Mouse (Mus musculus): Measurements from ENCODE around the gene Rplp0. TPM values are rescaled to one million over a fixed set of nuclear protein-coding genes. Genes with fewer than 3 reads are reported as not detected.
A peak's percentile ranks its signal among the peaks of the same experiment; 100 is the strongest.

Gene Rplp0
- total RNA-seq, 1 experiment: 2,327 TPM

- H3K9ac ChIP-seq (ENCODE audit: insufficient read depth, low read depth, low read length, poor library complexity, severe bottlenecking): no peak overlapping the region
- H3K4me1 ChIP-seq (ENCODE audit: control insufficient read depth in 2 of 2, insufficient read depth in 2 of 2, low read length in 2 of 2, poor library complexity in 1 of 2): peaks cover 0 to 22% of the 10 kb centered on the region in 2 experiments; a peak in 2 of 4 replicates
- DNase-seq (ENCODE audit: low read depth, low spot score): no peak
- H3K4me3 ChIP-seq (ENCODE audit: insufficient read depth in 1 of 2, low read depth in 1 of 2, low read length in 2 of 2, poor library complexity in 1 of 2, severe bottlenecking in 1 of 2): no peak overlapping the region
- H3K27ac ChIP-seq (ENCODE audit: insufficient read depth, low read depth, low read length, poor library complexity, severe bottlenecking): no peak overlapping the region
- TF ChIP-seq HCFC1 (IDR thresholded peaks at IDR 0.05; ENCODE audit: borderline replicate concordance, insufficient read depth, low read length): no peak
- TF ChIP-seq ZC3H11A (IDR thresholded peaks at IDR 0.05; ENCODE audit: borderline replicate concordance, low read depth, low read length): no peak
- TF ChIP-seq CHD2 (IDR thresholded peaks at IDR 0.05; ENCODE audit: low read depth, low read length): no peak
- no peak for TF ChIP-seq ZNF384 (IDR thresholded peaks at IDR 0.05; ENCODE audit: low read depth, low read length)
- H3K36me3 ChIP-seq (ENCODE audit: control insufficient read depth, insufficient read depth, low read length, poor library complexity, severe bottlenecking): peaks cover 15% of the 10 kb centered on the region
- in situ Hi-C loops (cut with MboI; ENCODE audit: low sequenced_read_pairs in 2 of 2, unreplicated experiment in 2 of 2): no loop called here
- H3K9me3 ChIP-seq (ENCODE audit: control insufficient read depth, insufficient read depth, low read depth, low read length): no peaks in the 10 kb centered on the region
Measured at GRCm38 (mm10) chr5:115551799-115552198, 7.5 kb upstream of the Rplp0 start.

- H3K9ac ChIP-seq (ENCODE audit: insufficient read depth, low read depth, low read length, poor library complexity, severe bottlenecking): peak overlapping the region; percentile 48
- in situ Hi-C loops (cut with MboI; ENCODE audit: low sequenced_read_pairs in 2 of 2, unreplicated experiment in 2 of 2): no loop called here
- peaks cover 0 to 10% of the 10 kb centered on the region in 2 experiments; a peak in 2 of 4 replicates for H3K4me1 ChIP-seq (ENCODE audit: control insufficient read depth in 2 of 2, insufficient read depth in 2 of 2, low read length in 2 of 2, poor library complexity in 1 of 2)
- no peak overlapping the region for H3K27ac ChIP-seq (ENCODE audit: insufficient read depth, low read depth, low read length, poor library complexity, severe bottlenecking)
- no peak for DNase-seq (ENCODE audit: low read depth, low spot score)
- no peaks in the 10 kb centered on the region for H3K9me3 ChIP-seq (ENCODE audit: control insufficient read depth, insufficient read depth, low read depth, low read length)
- H3K36me3 ChIP-seq (ENCODE audit: control insufficient read depth, insufficient read depth, low read length, poor library complexity, severe bottlenecking): peaks cover 12% of the 10 kb centered on the region
- TF ChIP-seq ZC3H11A (IDR thresholded peaks at IDR 0.05; ENCODE audit: borderline replicate concordance, low read depth, low read length) (no peak), MAFK (IDR thresholded peaks at IDR 0.05; ENCODE audit: insufficient read depth, low read depth, low read length) (no peak), CHD2 (IDR thresholded peaks at IDR 0.05; ENCODE audit: low read depth, low read length) (no peak), ZNF384 (IDR thresholded peaks at IDR 0.05; ENCODE audit: low read depth, low read length) (no peak), HCFC1 (IDR thresholded peaks at IDR 0.05; ENCODE audit: borderline replicate concordance, insufficient read depth, low read length) (no peak)
- H3K4me3 ChIP-seq (ENCODE audit: insufficient read depth in 1 of 2, low read depth in 1 of 2, low read length in 2 of 2, poor library complexity in 1 of 2, severe bottlenecking in 1 of 2): peak overlapping the region; percentile 42 to 52; a peak in 3 of 4 replicates
Measured at GRCm38 (mm10) chr5:115553801-115554420, 5.4 kb upstream of the Rplp0 start.

- in situ Hi-C loops (cut with MboI; ENCODE audit: low sequenced_read_pairs in 2 of 2, unreplicated experiment in 2 of 2): no loop called here
- H3K27ac ChIP-seq (ENCODE audit: insufficient read depth, low read depth, low read length, poor library complexity, severe bottlenecking): no peak overlapping the region
- H3K36me3 ChIP-seq (ENCODE audit: control insufficient read depth, insufficient read depth, low read length, poor library complexity, severe bottlenecking): peaks cover 10% of the 10 kb centered on the region
- DNase-seq (ENCODE audit: low read depth, low spot score): no peak
- no peak overlapping the region for H3K4me3 ChIP-seq (ENCODE audit: insufficient read depth in 1 of 2, low read depth in 1 of 2, low read length in 2 of 2, poor library complexity in 1 of 2, severe bottlenecking in 1 of 2)
- peaks cover 0 to 8% of the 10 kb centered on the region in 2 experiments; a peak in 2 of 4 replicates for H3K4me1 ChIP-seq (ENCODE audit: control insufficient read depth in 2 of 2, insufficient read depth in 2 of 2, low read length in 2 of 2, poor library complexity in 1 of 2)
- no peak overlapping the region for H3K9ac ChIP-seq (ENCODE audit: insufficient read depth, low read depth, low read length, poor library complexity, severe bottlenecking)
- no peaks in the 10 kb centered on the region for H3K9me3 ChIP-seq (ENCODE audit: control insufficient read depth, insufficient read depth, low read depth, low read length)
- TF ChIP-seq MAFK (IDR thresholded peaks at IDR 0.05; ENCODE audit: insufficient read depth, low read depth, low read length) (no peak), ZNF384 (IDR thresholded peaks at IDR 0.05; ENCODE audit: low read depth, low read length) (no peak), ZC3H11A (IDR thresholded peaks at IDR 0.05; ENCODE audit: borderline replicate concordance, low read depth, low read length) (no peak), CHD2 (IDR thresholded peaks at IDR 0.05; ENCODE audit: low read depth, low read length) (no peak), HCFC1 (IDR thresholded peaks at IDR 0.05; ENCODE audit: borderline replicate concordance, insufficient read depth, low read length) (no peak)
Measured at GRCm38 (mm10) chr5:115554536-115555291, 4.6 kb upstream of the Rplp0 start.

- no peak overlapping the region for H3K4me3 ChIP-seq (ENCODE audit: insufficient read depth in 1 of 2, low read depth in 1 of 2, low read length in 2 of 2, poor library complexity in 1 of 2, severe bottlenecking in 1 of 2)
- H3K36me3 ChIP-seq (ENCODE audit: control insufficient read depth, insufficient read depth, low read length, poor library complexity, severe bottlenecking): peaks cover 19% of the 10 kb centered on the region
- in situ Hi-C loops (cut with MboI; ENCODE audit: low sequenced_read_pairs in 2 of 2, unreplicated experiment in 2 of 2): no loop called here
- peak; percentile 91 for DNase-seq (ENCODE audit: low read depth, low spot score)
- H3K4me1 ChIP-seq (ENCODE audit: control insufficient read depth in 2 of 2, insufficient read depth in 2 of 2, low read length in 2 of 2, poor library complexity in 1 of 2): peaks cover 0 to 2% of the 10 kb centered on the region in 2 experiments; a peak in 2 of 4 replicates
- TF ChIP-seq HCFC1 (IDR thresholded peaks at IDR 0.05; ENCODE audit: borderline replicate concordance, insufficient read depth, low read length) (peak; percentile 35; the same call in 1 of the 2 replicates), MAFK (IDR thresholded peaks at IDR 0.05; ENCODE audit: insufficient read depth, low read depth, low read length) (no peak)
- H3K9ac ChIP-seq (ENCODE audit: insufficient read depth, low read depth, low read length, poor library complexity, severe bottlenecking): peak overlapping the region; percentile 38; the same call in 1 of the 2 replicates
- no peak overlapping the region for H3K27ac ChIP-seq (ENCODE audit: insufficient read depth, low read depth, low read length, poor library complexity, severe bottlenecking)
- no peaks in the 10 kb centered on the region for H3K9me3 ChIP-seq (ENCODE audit: control insufficient read depth, insufficient read depth, low read depth, low read length)
Measured at GRCm38 (mm10) chr5:115556217-115556616, 3.0 kb upstream of the Rplp0 start.
